Mouse (Mus musculus): ENCODE results near the gene Kcnip4.

- TF ChIP-seq CTCF (IDR thresholded peaks at IDR 0.05; ENCODE audit: control insufficient read depth, insufficient read depth, insufficient read length) (no peak), USF1 (IDR thresholded peaks at IDR 0.05; ENCODE audit: low read depth) (no peak), MYOG (IDR thresholded peaks at IDR 0.05; ENCODE audit: control insufficient read depth, extremely low read depth, insufficient read length) (no peak)
Observed at GRCm38 (mm10) chr5:49058926-49059325, 465.8 kb downstream of the Kcnip4 start.
